Mouse (Mus musculus) CH12F3 (cell line): Measurements from ENCODE around the gene Katnbl1.
"Not testable (repeated sequence)": the region's sequence is repeated elsewhere in the genome, so short reads cannot be mapped to it uniquely, and the experiment has no call there.

Experiments used
- in situ Hi-C: fragments of 300-500 bp; cut with MboI; formaldehyde crosslinking; loops from 2 replicates; pipeline ENCODE4 v1.14.3; 2020; ENCODE audit warnings: low sequenced_read_pairs

Gene Katnbl1

GRCm38 (mm10) chr2:112391346-112392000, 12.5 kb downstream of the Katnbl1 start:
- in situ Hi-C loops = no loop called here

- in situ Hi-C loops = no loop called here
These were observed 13.7 kb downstream of the Katnbl1 start for GRCm38 (mm10) chr2:112392689-112393088.

- in situ Hi-C loops = no loop called here
These were observed 14.9 kb downstream of the Katnbl1 start for GRCm38 (mm10) chr2:112393958-112394357.

- in situ Hi-C loops = no loop called here
These were observed 17.6 kb downstream of the Katnbl1 start for GRCm38 (mm10) chr2:112396649-112397048.

GRCm38 (mm10) chr2:112407030-112407429, 28.0 kb downstream of the Katnbl1 start:
- in situ Hi-C loops = no loop called here

- in situ Hi-C loops = no loop called here
These were observed 46.3 kb downstream of the Katnbl1 start for GRCm38 (mm10) chr2:112425308-112425707.

GRCm38 (mm10) chr2:112428534-112428933, 49.5 kb downstream of the Katnbl1 start:
- in situ Hi-C loops = not testable (repeated sequence)

- in situ Hi-C loops = no loop called here
These were observed 50.7 kb downstream of the Katnbl1 start for GRCm38 (mm10) chr2:112429665-112430064.

- in situ Hi-C loops = no loop called here
These were observed 51.4 kb downstream of the Katnbl1 start for GRCm38 (mm10) chr2:112430403-112430802.

- in situ Hi-C loops = no loop called here
These were observed 53.5 kb downstream of the Katnbl1 start for GRCm38 (mm10) chr2:112432523-112432922.

GRCm38 (mm10) chr2:112433359-112433758, 54.3 kb downstream of the Katnbl1 start:
- in situ Hi-C loops = no loop called here

- in situ Hi-C loops = no loop called here
These were observed 57.3 kb downstream of the Katnbl1 start for GRCm38 (mm10) chr2:112436292-112436691.

- in situ Hi-C loops = no loop called here
These were observed 58.6 kb downstream of the Katnbl1 start for GRCm38 (mm10) chr2:112437589-112437988.

GRCm38 (mm10) chr2:112443491-112443890, 64.5 kb downstream of the Katnbl1 start:
- in situ Hi-C loops = no loop called here

GRCm38 (mm10) chr2:112445511-112445910, 66.5 kb downstream of the Katnbl1 start:
- in situ Hi-C loops = no loop called here

GRCm38 (mm10) chr2:112448046-112448445, 69.0 kb downstream of the Katnbl1 start:
- in situ Hi-C loops = not testable (repeated sequence)

- in situ Hi-C loops = no loop called here
These were observed 69.6 kb downstream of the Katnbl1 start for GRCm38 (mm10) chr2:112448510-112449059.

GRCm38 (mm10) chr2:112449597-112450296, 70.7 kb downstream of the Katnbl1 start:
- in situ Hi-C loops = no loop called here

- in situ Hi-C loops = not testable (repeated sequence)
These were observed 73.5 kb downstream of the Katnbl1 start for GRCm38 (mm10) chr2:112452513-112452912.

GRCm38 (mm10) chr2:112454125-112454861, 75.3 kb downstream of the Katnbl1 start:
- in situ Hi-C loops = no loop called here

- in situ Hi-C loops = no loop called here
These were observed 76.0 kb downstream of the Katnbl1 start, which contains the start of gene Emc7 for GRCm38 (mm10) chr2:112454862-112455564. TSS of gene Emc7 (plus strand) at chr2:112454997.
